Mouse (Mus musculus) bone marrow macrophage, adult 2 months (primary cell): Measurements from ENCODE around the gene Slc35a5.

Experiments used
- CTCF ChIP-seq: IDR thresholded peaks from 2 replicates; pipeline ENCODE4 v1.5.1; 2012; ENCODE audit warnings: low read depth, mild to moderate bottlenecking, low read length, moderate library complexity
- POLR2A ChIP-seq: IDR thresholded peaks from 2 replicates; pipeline ENCODE4 v1.6.1; 2012; ENCODE audit warnings: mild to moderate bottlenecking, low read depth, low read length, borderline replicate concordance

DNA sequence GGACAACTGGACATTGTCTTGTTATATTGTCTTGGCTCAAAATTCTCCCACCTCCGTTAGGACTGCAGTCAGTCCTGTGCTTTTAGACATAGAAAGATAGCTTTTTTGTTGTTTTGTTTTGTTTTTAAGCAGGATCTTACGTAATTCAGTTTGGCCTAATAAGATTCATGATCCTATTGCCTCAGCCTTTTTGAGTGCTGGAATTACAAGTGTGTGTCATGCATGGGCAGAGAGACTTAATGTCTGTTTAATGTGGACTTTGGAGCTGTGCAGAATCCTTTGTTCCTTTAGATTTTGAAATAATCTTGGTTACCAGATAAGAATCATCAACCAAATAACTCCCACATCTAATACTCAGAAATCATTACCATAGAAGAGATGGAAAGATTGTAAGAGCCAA, 20.0 kb upstream of the Slc35a5 start:
- TF ChIP-seq POLR2A (no peak), CTCF (no peak)
